ENCODE assay signal across 26 mouse cellular contexts in genomic region chr11:116365432-116365831, GRCm38 (mm10). TPM values are rescaled to one million over a fixed set of nuclear protein-coding genes. Genes with fewer than 3 reads are reported as not detected.
A peak's percentile ranks its signal among the peaks of the same experiment; 100 is the strongest.
DNase-seq lines count a peak whose midpoint lies in the region; ATAC-seq and TF ChIP-seq lines count a peak whose summit lies in the region.
"Had no signal": no experiment of that assay in that cellular context is flagged by ENCODE, and none has a peak within 500 bp of the region (broad histone marks: within the 10 kb centered on the region; RNA-seq: fewer than 3 reads in every experiment).

No protein-coding gene starts in this region.

- H3K4me1 ChIP-seq in kidney, embryonic 15.5 days, result peaks cover 28% of the 10 kb centered on the region
- no peaks in the 10 kb centered on the region for H3K4me1 ChIP-seq in midbrain, embryonic 14.5 days (ENCODE audit: control insufficient read depth, insufficient read depth, low read length)
- peaks cover 3% of the 10 kb centered on the region; the same call in 1 of the 2 replicates for H3K4me1 ChIP-seq in midbrain, embryonic 16.5 days (ENCODE audit: control insufficient read depth, insufficient read depth, low read length)
- H3K4me1 ChIP-seq in intestine, postnatal 0 days (replicated peaks; ENCODE audit: control insufficient read depth, insufficient read depth, low read length), result 0 out of 2 replicates have a peak, but pooled peaks cover 3% of the 10 kb centered on the region
- no peaks in the 10 kb centered on the region for H3K4me1 ChIP-seq in stomach, embryonic 16.5 days (ENCODE audit: control insufficient read depth, insufficient read depth, low read length)
- H3K4me1 ChIP-seq: neural tube, embryonic 13.5 days had no signal

- no peak for DNase-seq in kidney, adult 9 months
- no peak for DNase-seq in midbrain, embryonic 14.5 days
- DNase-seq in adrenal gland, adult 2 months, result no peak
- DNase-seq: adrenal gland, adult 8-10 months; cerebellum, adult 2 months; cerebellum, postnatal 14 days; gastrocnemius, postnatal 25 days; heart, adult 11 months; kidney, postnatal 10 days; liver, embryonic 13.5 days; lung, embryonic 14.5 days; lung, postnatal 14 days had no signal

- no peak for ATAC-seq in kidney, embryonic 15.5 days (replicated peaks; ENCODE audit: low FRiP score)
- no peak for ATAC-seq in midbrain, embryonic 14.5 days (ENCODE audit: low FRiP score, low TSS enrichment)
- ATAC-seq in midbrain, embryonic 16.5 days, result no peak
- peak; percentile 87 for ATAC-seq in intestine, postnatal 0 days
- peak; percentile 56 for ATAC-seq in stomach, embryonic 16.5 days (ENCODE audit: insufficient read depth, low FRiP score)
- ATAC-seq in erythroblast, adult 5-6 weeks (replicated peaks; ENCODE audit: low FRiP score, poor library complexity, severe bottlenecking), result no peak
- ATAC-seq: activated CD4-positive, CD25-positive, alpha-beta regulatory T cell, adult 4 months; CD4-positive, CD25-positive, alpha-beta regulatory T cell, adult 4 months; forebrain, embryonic 14.5 days had no signal

- no peak overlapping the region for H3K9ac ChIP-seq in kidney, embryonic 15.5 days
- no peak overlapping the region for H3K9ac ChIP-seq in midbrain, embryonic 14.5 days (replicated peaks; ENCODE audit: low read length)
- no peak overlapping the region for H3K9ac ChIP-seq in midbrain, embryonic 16.5 days (ENCODE audit: low read depth, low read length)
- no peak overlapping the region for H3K9ac ChIP-seq in intestine, postnatal 0 days (ENCODE audit: low read depth, low read length)
- no peak overlapping the region for H3K9ac ChIP-seq in stomach, embryonic 16.5 days (ENCODE audit: low read length)
- H3K9ac ChIP-seq: heart, embryonic 15.5 days; hindbrain, embryonic 13.5 days; liver, embryonic 13.5 days; lung, embryonic 14.5 days; neural tube, embryonic 13.5 days had no signal

- no peak overlapping the region for H3K4me3 ChIP-seq in kidney, embryonic 15.5 days (replicated peaks)
- H3K4me3 ChIP-seq in midbrain, embryonic 14.5 days (replicated peaks; ENCODE audit: low read depth, low read length), result no peak overlapping the region
- H3K4me3 ChIP-seq in midbrain, embryonic 16.5 days (ENCODE audit: low read depth, low read length), result no peak overlapping the region
- H3K4me3 ChIP-seq in intestine, postnatal 0 days (ENCODE audit: low read depth, low read length), result no peak overlapping the region
- H3K4me3 ChIP-seq in stomach, embryonic 16.5 days (replicated peaks; ENCODE audit: low read length), result no peak overlapping the region
- H3K4me3 ChIP-seq: heart, embryonic 10.5 days; heart, embryonic 15.5 days; hindbrain, embryonic 13.5 days; left cerebral cortex, adult 2 months; liver, embryonic 13.5 days; neural tube, embryonic 13.5 days had no signal

- no peaks in the 10 kb centered on the region for H3K27me3 ChIP-seq in kidney, embryonic 15.5 days
- no peaks in the 10 kb centered on the region for H3K27me3 ChIP-seq in midbrain, embryonic 14.5 days (ENCODE audit: control insufficient read depth, insufficient read depth, low read length)
- H3K27me3 ChIP-seq in midbrain, embryonic 16.5 days (ENCODE audit: control insufficient read depth, insufficient read depth, low read depth, low read length), result no peaks in the 10 kb centered on the region
- no peaks in the 10 kb centered on the region for H3K27me3 ChIP-seq in intestine, postnatal 0 days (replicated peaks; ENCODE audit: control insufficient read depth, insufficient read depth, low read length)
- H3K27me3 ChIP-seq in stomach, embryonic 16.5 days (ENCODE audit: control insufficient read depth, insufficient read depth, low read length), result no peaks in the 10 kb centered on the region
- H3K27me3 ChIP-seq: heart, embryonic 15.5 days; hindbrain, embryonic 13.5 days; liver, embryonic 13.5 days; neural tube, embryonic 13.5 days had no signal

- no peak overlapping the region for H3K27ac ChIP-seq in kidney, embryonic 15.5 days
- 0 out of 2 replicates have a peak overlapping the region, but pooled peaks have one; percentile 8 for H3K27ac ChIP-seq in midbrain, embryonic 14.5 days (replicated peaks; ENCODE audit: low read depth, low read length)
- H3K27ac ChIP-seq in midbrain, embryonic 16.5 days (ENCODE audit: low read length), result no peak overlapping the region
- 0 out of 2 replicates have a peak overlapping the region, but pooled peaks have one; percentile 41 for H3K27ac ChIP-seq in intestine, postnatal 0 days (ENCODE audit: low read depth, low read length)
- no peak overlapping the region for H3K27ac ChIP-seq in stomach, embryonic 16.5 days (ENCODE audit: low read length)
- H3K27ac ChIP-seq: heart, embryonic 10.5 days; heart, embryonic 15.5 days; hindbrain, embryonic 13.5 days; left cerebral cortex, adult 2 months; liver, embryonic 13.5 days; neural tube, embryonic 13.5 days had no signal

- no peaks in the 10 kb centered on the region for H3K9me3 ChIP-seq in kidney, embryonic 15.5 days (replicated peaks)
- H3K9me3 ChIP-seq in midbrain, embryonic 14.5 days (ENCODE audit: control insufficient read depth, low read length), result no peaks in the 10 kb centered on the region
- H3K9me3 ChIP-seq in midbrain, embryonic 16.5 days (replicated peaks; ENCODE audit: control insufficient read depth, low read length, poor library complexity, severe bottlenecking), result no peaks in the 10 kb centered on the region
- no peaks in the 10 kb centered on the region for H3K9me3 ChIP-seq in intestine, postnatal 0 days (ENCODE audit: control insufficient read depth)
- no peaks in the 10 kb centered on the region for H3K9me3 ChIP-seq in stomach, embryonic 16.5 days (replicated peaks; ENCODE audit: control insufficient read depth, low read length)
- H3K9me3 ChIP-seq: heart, embryonic 10.5 days; heart, embryonic 15.5 days; hindbrain, embryonic 13.5 days; liver, embryonic 13.5 days; neural tube, embryonic 13.5 days had no signal

- TF ChIP-seq CTCF in intestine, postnatal 0 days (IDR thresholded peaks at IDR 0.05; ENCODE audit: low read depth), result no peak

- H3K36me3 ChIP-seq in kidney, embryonic 15.5 days, result no peaks in the 10 kb centered on the region
- peaks cover 10% of the 10 kb centered on the region; the same call in 1 of the 2 replicates for H3K36me3 ChIP-seq in midbrain, embryonic 14.5 days (ENCODE audit: control insufficient read depth, insufficient read depth, low read length)
- 0 out of 2 replicates have a peak, but pooled peaks cover 3% of the 10 kb centered on the region for H3K36me3 ChIP-seq in midbrain, embryonic 16.5 days (ENCODE audit: control insufficient read depth, insufficient read depth, low read length)
- H3K36me3 ChIP-seq in intestine, postnatal 0 days (ENCODE audit: control insufficient read depth, insufficient read depth), result no peaks in the 10 kb centered on the region
- H3K36me3 ChIP-seq in stomach, embryonic 16.5 days (ENCODE audit: control insufficient read depth, insufficient read depth, low read length), result no peaks in the 10 kb centered on the region
- H3K36me3 ChIP-seq: heart, embryonic 15.5 days; liver, embryonic 13.5 days had no signal

- 55% methylated on average over 13 of the region's 13 CpGs for WGBS in kidney, embryonic 15.5 days
- 43% methylated on average over 13 of the region's 13 CpGs for WGBS in midbrain, embryonic 14.5 days
- 37% methylated on average over 13 of the region's 13 CpGs for WGBS in midbrain, embryonic 16.5 days
- 41% methylated on average over 13 of the region's 13 CpGs for WGBS in intestine, postnatal 0 days
- 47% methylated on average over 13 of the region's 13 CpGs for WGBS in stomach, embryonic 16.5 days

- H3K4me2 ChIP-seq in kidney, embryonic 15.5 days, result 0 out of 2 replicates have a peak overlapping the region, but pooled peaks have one; percentile 7
- no peak overlapping the region for H3K4me2 ChIP-seq in midbrain, embryonic 14.5 days (ENCODE audit: low read length)
- no peak overlapping the region for H3K4me2 ChIP-seq in midbrain, embryonic 16.5 days (ENCODE audit: low read length)
- H3K4me2 ChIP-seq in intestine, postnatal 0 days (replicated peaks; ENCODE audit: low read depth), result peak overlapping the region; percentile 22; the same call in 1 of the 2 replicates
- H3K4me2 ChIP-seq in stomach, embryonic 16.5 days (ENCODE audit: low read depth, low read length), result no peak overlapping the region
- H3K4me2 ChIP-seq: heart, embryonic 15.5 days; hindbrain, embryonic 13.5 days; liver, embryonic 13.5 days; lung, embryonic 14.5 days; neural tube, embryonic 13.5 days had no signal

RNA-seq across cellular contexts. Expression of gene Foxj1, which starts 30.2 kb away (rescaled TPM):
- polyA plus RNA-seq in kidney, embryonic 15.5 days (2015; fragmentation: Nextera tagmentation; extraction: Ambion mirVana), result 2.9 TPM in 2 replicates
- polyA plus RNA-seq in midbrain, embryonic 14.5 days (2014; fragmentation: Nextera tagmentation; extraction: Ambion mirVana), result 9.2 TPM in 2 replicates
- polyA plus RNA-seq in midbrain, embryonic 16.5 days (2015; fragmentation: Nextera tagmentation; extraction: Ambion mirVana), result 12.1 and 13.6 TPM in 2 replicates
- 0.09 TPM in 1 of 2 replicates, not detected in the other for polyA plus RNA-seq in intestine, postnatal 0 days (2015; fragmentation: Nextera tagmentation; extraction: Ambion mirVana)
- polyA plus RNA-seq in stomach, embryonic 16.5 days (2015; fragmentation: Nextera tagmentation; extraction: Ambion mirVana), result 0.39 and 0.41 TPM in 2 replicates
- under 1 TPM in 1 of 2 experiments, not detected in 1; 0.14 TPM for total RNA-seq in adrenal gland, adult 2 months (2021)
- polyA plus RNA-seq in adrenal gland, adult 2 months (2012; rRNA removed), result 0.19 and 0.26 TPM in 2 replicates
- not detected in 2 replicates for total RNA-seq in erythroblast, adult 5-6 weeks (2015; ENCODE audit: low replicate concordance)
- total RNA-seq in erythroblast, adult 5-6 weeks (2017; ENCODE audit: low replicate concordance), result not detected in 2 replicates
- total RNA-seq: heart, postnatal 25 days had no signal
- polyA plus RNA-seq: activated CD4-positive, CD25-positive, alpha-beta regulatory T cell, adult 4 months; CD4-positive, CD25-positive, alpha-beta regulatory T cell, adult 4 months had no signal

RNA-seq across cellular contexts. Expression of gene Rnf157, which starts 47.4 kb away (rescaled TPM):
- polyA plus RNA-seq in kidney, embryonic 15.5 days (2015; fragmentation: Nextera tagmentation; extraction: Ambion mirVana), result 12.4 and 12.5 TPM in 2 replicates
- polyA plus RNA-seq in midbrain, embryonic 14.5 days (2014; fragmentation: Nextera tagmentation; extraction: Ambion mirVana), result 45.5 and 50.2 TPM in 2 replicates
- 32.3 and 41.8 TPM in 2 replicates for polyA plus RNA-seq in midbrain, embryonic 16.5 days (2015; fragmentation: Nextera tagmentation; extraction: Ambion mirVana)
- 4.9 and 6.6 TPM in 2 replicates for polyA plus RNA-seq in intestine, postnatal 0 days (2015; fragmentation: Nextera tagmentation; extraction: Ambion mirVana)
- 5.2 TPM in 2 replicates for polyA plus RNA-seq in stomach, embryonic 16.5 days (2015; fragmentation: Nextera tagmentation; extraction: Ambion mirVana)
- total RNA-seq in adrenal gland, adult 2 months (2021), result 1 to 10 TPM; 6.8 to 7.2 TPM
- 4.6 and 5.5 TPM in 2 replicates for polyA plus RNA-seq in adrenal gland, adult 2 months (2012; rRNA removed)
- 0.63 and 1.7 TPM in 2 replicates for total RNA-seq in erythroblast, adult 5-6 weeks (2015; ENCODE audit: low replicate concordance)
- 2.0 and 2.1 TPM in 2 replicates for total RNA-seq in erythroblast, adult 5-6 weeks (2017; ENCODE audit: low replicate concordance)

RNA-seq across cellular contexts. Expression of gene Exoc7, which starts 58.4 kb away (rescaled TPM):
- 61.8 and 64.0 TPM in 2 replicates for polyA plus RNA-seq in kidney, embryonic 15.5 days (2015; fragmentation: Nextera tagmentation; extraction: Ambion mirVana)
- 122 and 125 TPM in 2 replicates for polyA plus RNA-seq in midbrain, embryonic 14.5 days (2014; fragmentation: Nextera tagmentation; extraction: Ambion mirVana)
- polyA plus RNA-seq in midbrain, embryonic 16.5 days (2015; fragmentation: Nextera tagmentation; extraction: Ambion mirVana), result 122 and 127 TPM in 2 replicates
- polyA plus RNA-seq in intestine, postnatal 0 days (2015; fragmentation: Nextera tagmentation; extraction: Ambion mirVana), result 44.6 and 49.2 TPM in 2 replicates
- polyA plus RNA-seq in stomach, embryonic 16.5 days (2015; fragmentation: Nextera tagmentation; extraction: Ambion mirVana), result 56.8 and 58.4 TPM in 2 replicates
- total RNA-seq in adrenal gland, adult 2 months (2021), result 10 to 100 TPM; 64.9 to 67.6 TPM
- polyA plus RNA-seq in adrenal gland, adult 2 months (2012; rRNA removed), result 21.8 and 26.7 TPM in 2 replicates
- total RNA-seq in erythroblast, adult 5-6 weeks (2015; ENCODE audit: low replicate concordance), result 12.1 and 34.6 TPM in 2 replicates
- 7.8 and 14.1 TPM in 2 replicates for total RNA-seq in erythroblast, adult 5-6 weeks (2017; ENCODE audit: low replicate concordance)

Comparison
In these comparisons a context has a peak if more than half of its experiments do, and no peak if none do; other contexts are left out.
1. H3K27ac ChIP-seq: peak in midbrain, embryonic 14.5 days (single experiment) and intestine, postnatal 0 days (single experiment); none in kidney, embryonic 15.5 days (single experiment), midbrain, embryonic 16.5 days (single experiment) and stomach, embryonic 16.5 days (single experiment).
2. ATAC-seq: peak in intestine, postnatal 0 days (single experiment) and stomach, embryonic 16.5 days (single experiment); none in kidney, embryonic 15.5 days (single experiment), midbrain, embryonic 14.5 days (single experiment), midbrain, embryonic 16.5 days (single experiment) and erythroblast, adult 5-6 weeks (single experiment).
3. H3K4me2 ChIP-seq: peak in kidney, embryonic 15.5 days (single experiment) and intestine, postnatal 0 days (single experiment); none in midbrain, embryonic 14.5 days (single experiment), midbrain, embryonic 16.5 days (single experiment) and stomach, embryonic 16.5 days (single experiment).